Mouse (Mus musculus) brain, embryonic 14.5 days (tissue): ENCODE results near the gene Olfr76. TPM values are rescaled to one million over a fixed set of nuclear protein-coding genes. Genes with fewer than 3 reads are reported as not detected.
"Not testable (repeated sequence)": the region's sequence is repeated elsewhere in the genome, so short reads cannot be mapped to it uniquely, and the experiment has no call there.

Experiments used
- DNase-seq: peaks from one replicate; pipeline ENCODE4 v3.0.0-alpha.2; 2011; ENCODE audit warnings: low read depth
- CTCF ChIP-seq: fragments of 200-500 bp; IDR thresholded peaks from 2 replicates; pipeline ENCODE4 v1.5.1; 2012; ENCODE audit warnings: inconsistent platforms, mild to moderate bottlenecking, moderate library complexity, borderline replicate concordance; ENCODE audit not compliant: insufficient read depth, insufficient read length; ENCODE audit errors: extremely low read depth
- POLR2A ChIP-seq: fragments of 200-500 bp; IDR thresholded peaks from 2 replicates; pipeline ENCODE4 v1.6.1; 2012; ENCODE audit warnings: mild to moderate bottlenecking, inconsistent platforms, borderline replicate concordance; ENCODE audit not compliant: poor library complexity, insufficient read depth, insufficient read length, severe bottlenecking; ENCODE audit errors: extremely low read depth
- polyA plus RNA-seq: library from polyadenylated mRNA; depleted of rRNA; stranded (reverse); fragments of >200 nt; gene quantifications from 2 replicates; pipeline ENCODE4 v1.2.3, GENCODE M21; 2012; rRNA removed

The Olfr76 gene
- polyA plus RNA-seq = not detected in 2 replicates

DNA sequence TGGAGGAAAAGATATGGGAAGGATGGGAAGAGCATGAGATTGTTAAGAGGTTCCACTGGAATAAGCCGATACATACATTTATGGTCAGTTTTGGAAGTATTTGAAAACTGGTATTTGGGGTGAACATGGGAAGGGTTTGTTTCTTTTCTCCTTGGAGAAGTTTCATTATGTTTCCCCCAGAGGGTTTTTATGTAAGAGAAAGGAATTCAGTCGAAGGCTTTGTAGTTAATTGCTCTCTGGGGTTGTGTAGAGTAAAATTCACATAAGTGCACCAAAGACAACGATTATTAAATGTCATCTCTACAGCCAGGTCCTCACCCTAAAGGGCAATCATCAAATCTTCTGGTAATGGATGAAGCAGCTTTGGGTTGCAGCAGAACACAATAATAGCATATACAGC, at the start of gene Olfr76:
Olfr76 (minus strand) TSS at position 101 of the 400 bp plus-strand sequence.
- TF ChIP-seq POLR2A = no peak
- TF ChIP-seq CTCF = no peak

DNA sequence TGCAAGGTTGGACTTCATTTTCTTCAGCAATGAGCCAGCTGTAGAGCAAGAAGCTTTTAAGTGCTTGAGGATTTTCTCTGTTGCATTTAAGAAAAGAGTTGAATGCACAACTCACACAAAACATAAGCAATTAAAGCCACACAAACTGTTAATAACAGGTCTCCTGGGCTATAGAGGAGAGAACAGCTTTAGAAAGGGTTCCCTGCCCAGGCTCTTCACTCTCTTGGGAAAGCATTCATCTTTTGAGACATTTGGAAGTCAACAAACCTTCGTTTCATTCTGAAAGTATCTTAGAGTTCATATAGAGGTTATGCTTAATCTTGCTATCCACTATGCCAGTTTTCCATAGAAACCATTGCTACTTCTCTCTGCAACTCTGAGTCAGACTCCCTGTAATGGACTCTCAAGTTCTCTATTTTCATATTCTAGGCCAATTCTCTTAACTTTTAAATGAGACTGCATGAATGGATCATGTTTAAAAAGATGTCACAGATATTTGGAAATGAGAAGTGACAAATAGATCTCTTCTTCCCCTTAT, 47.1 kb upstream of the Olfr76 start, which contains the start of gene Olfr1555-ps1:
Olfr1555-ps1 (minus strand) TSS at position 51 of the 538 bp plus-strand sequence.
- not testable (repeated sequence) for DNase-seq

More for the DNA sequence above, at the start of gene Olfr76:
- DNase-seq = no peak

DNA sequence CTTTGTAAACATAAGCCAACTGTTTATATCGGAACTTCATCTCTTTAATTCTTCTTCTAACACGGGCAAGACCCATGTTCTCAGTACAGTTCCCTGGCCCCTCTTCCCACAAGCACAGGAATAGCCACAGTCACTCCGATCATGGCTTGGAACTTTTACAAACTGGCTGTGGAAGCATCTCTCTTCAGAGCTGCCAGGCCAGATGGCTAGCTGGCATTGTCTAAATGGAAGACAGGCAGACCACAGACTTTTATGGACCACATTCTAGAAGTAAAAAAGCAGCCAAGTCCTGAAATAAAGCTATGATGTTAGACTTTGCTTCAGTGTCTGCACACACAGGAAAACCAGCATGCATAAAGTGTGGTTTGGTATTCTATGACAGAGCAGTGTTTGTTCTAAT, 22.4 kb upstream of the Olfr76 start:
- TF ChIP-seq CTCF (no peak), POLR2A (no peak)

DNA sequence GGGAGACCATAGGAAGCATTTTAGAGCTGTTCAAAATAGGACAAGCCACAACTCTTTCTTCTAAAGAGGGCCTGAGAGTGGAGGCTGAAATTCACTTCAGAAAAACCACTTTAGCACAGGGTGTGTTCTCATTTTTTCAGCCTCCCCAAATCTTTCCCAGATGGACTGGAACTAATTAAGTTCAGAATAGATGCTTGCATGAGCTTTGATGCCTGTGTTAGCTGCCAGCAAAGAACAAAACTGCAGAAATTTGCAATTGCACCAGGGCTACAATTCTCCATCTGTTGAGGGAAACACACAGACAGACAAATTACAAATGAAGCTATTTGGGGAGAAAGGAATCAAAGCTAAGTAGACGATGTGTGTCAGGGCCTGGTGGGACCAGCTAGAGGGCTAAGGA, 20.4 kb upstream of the Olfr76 start:
- TF ChIP-seq CTCF (no peak), POLR2A (no peak)
- DNase-seq = peak; percentile 54

More for the DNA sequence above, 22.4 kb upstream of the Olfr76 start:
- DNase-seq = peak; percentile 4

DNA sequence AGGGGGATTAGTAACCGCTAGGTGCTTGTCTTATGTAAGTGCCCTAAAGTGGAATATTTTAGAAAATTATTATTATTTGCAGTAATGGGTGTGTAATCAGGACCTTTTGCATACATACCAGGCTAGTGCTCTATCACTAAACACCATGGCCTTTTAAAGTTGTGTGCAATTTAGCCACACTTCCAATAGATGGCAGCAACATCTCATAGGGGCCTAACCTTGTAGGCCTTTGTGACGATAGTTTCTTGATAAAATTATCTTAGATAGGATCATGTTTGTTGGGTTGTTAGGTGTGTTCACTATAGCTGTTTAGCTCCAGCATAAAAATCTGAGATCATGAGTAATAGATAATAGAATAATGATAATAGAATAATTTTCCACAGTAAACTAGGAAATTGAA, 11.3 kb upstream of the Olfr76 start:
- peak; percentile 18 for DNase-seq
- no peak for TF ChIP-seq POLR2A
- peak; percentile 30; the same call in 1 of the 2 replicates for TF ChIP-seq CTCF

DNA sequence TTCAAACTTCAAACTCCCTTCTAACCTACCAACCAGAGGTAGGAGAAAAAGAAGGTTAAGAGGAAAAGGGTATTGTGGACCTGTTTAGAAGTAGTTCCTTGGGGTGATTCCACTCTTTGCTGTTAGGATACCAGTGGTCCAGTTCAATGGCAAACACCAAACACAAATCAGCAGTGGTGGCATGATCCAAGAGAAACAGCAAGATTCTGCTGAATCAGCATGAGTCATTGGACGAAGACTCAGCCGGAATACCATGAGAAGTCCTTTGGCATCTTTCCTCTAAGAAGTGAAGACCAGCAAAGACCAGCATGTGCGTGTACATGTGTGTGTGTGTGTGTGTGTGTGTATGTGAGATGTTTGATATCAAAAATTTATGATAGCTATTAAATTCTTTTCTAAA, 6.5 kb downstream of the Olfr76 start:
- no peak for DNase-seq

DNA sequence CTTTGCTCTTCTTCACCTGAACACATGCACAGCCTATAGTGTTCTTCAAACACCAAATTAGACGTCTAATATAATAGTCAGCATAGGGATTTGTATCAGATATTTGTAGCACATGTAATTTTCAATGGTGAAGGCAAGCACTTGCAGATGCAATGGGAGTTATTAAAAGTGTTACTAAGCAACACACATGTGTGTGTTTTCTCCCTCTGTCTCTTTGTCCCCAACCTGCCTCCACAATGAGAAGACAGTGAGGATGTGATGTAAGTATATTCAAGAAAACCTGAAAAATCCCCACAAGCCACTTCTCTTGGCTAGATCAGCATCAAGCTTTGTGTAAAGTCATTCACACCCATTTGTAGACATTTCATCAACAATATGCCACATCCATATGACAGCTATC, 7.2 kb downstream of the Olfr76 start, which contains the start of gene Olfr1428:
Olfr1428 (minus strand) TSS at position 101 of the 400 bp plus-strand sequence.
- TF ChIP-seq CTCF = no peak
- no peak for TF ChIP-seq POLR2A
- no peak for DNase-seq

More for the DNA sequence above, 6.5 kb downstream of the Olfr76 start:
- TF ChIP-seq CTCF (no peak), POLR2A (no peak)

DNA sequence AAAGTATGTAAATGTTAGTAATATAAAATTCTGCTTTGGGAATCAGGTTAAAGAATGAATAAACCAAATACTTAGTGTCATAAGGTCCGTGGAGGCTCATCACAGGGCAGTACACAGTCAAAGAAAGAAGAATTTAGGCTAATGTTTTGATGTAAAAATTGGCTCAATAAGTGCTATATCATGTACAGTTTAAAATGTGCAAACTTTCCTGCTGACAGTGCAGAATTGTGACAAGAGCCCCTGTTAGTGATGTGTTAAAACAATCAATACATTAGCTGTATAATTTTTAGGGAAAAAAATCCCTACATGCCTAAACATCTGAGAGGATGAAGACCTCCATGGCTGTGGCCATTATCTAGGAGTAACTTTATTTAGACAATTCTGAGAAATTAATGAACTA, 9.2 kb downstream of the Olfr76 start:
- TF ChIP-seq POLR2A (no peak), CTCF (no peak)
- no peak for DNase-seq

DNA sequence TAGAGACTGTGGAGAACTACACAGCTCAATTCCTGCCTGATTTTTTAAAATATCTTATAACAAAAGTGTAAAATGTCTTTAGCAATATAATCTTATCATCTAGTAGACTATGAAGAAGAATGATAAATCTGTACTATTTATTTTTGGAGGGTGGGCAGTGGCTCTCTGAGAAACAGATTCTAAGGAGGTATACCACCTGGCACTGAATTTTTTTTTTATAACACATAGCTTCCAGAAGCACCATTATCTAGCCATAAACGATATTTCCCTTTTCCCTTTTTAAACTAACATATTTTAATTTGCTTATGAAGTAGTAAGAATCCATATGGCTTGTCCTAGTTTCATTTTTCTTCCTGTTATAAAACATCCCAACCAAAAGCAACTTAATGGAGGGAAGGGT, 18.5 kb downstream of the Olfr76 start:
- no peak for TF ChIP-seq POLR2A
- TF ChIP-seq CTCF = no peak
- no peak for DNase-seq

DNA sequence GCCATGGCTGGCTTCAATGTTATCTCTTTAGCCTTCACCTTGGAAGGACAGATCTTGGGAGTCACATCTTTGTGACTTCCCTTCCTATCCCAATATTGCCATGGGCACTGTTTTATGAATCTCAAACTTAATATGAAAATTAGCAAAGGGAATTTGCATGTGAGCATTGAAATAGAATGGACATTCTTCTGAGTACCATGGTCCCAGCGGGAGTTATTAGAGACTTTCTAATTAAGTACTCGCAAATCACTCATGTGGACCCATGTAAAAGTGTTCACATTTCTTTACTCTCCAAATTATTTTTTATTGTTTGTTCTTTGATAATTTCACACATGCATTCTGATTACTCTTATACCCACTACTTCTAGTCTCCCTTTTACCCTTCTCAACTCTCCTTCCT, 19.8 kb downstream of the Olfr76 start, which contains the start of gene Olfr1427:
Olfr1427 (minus strand) TSS at position 101 of the 400 bp plus-strand sequence.
- TF ChIP-seq CTCF = no peak
- TF ChIP-seq POLR2A = no peak
- no peak for DNase-seq

DNA sequence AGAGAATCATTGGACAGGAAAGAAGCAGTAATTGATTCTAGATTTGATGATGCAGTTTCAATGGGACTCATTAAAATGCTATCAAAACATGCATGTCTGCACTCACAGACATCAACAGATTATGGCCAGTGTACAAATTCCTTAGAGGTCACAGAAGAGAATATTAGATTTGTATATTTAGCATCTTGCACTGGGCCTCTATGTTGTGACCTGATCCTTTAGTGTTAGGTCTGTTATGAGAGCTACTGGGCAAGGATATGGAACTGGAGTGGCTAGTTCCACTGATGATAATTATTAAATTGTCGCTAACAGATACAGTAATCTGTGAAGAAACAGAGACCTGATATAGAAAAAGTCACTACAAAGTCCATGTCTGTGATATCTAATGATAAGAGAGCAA, 31.1 kb downstream of the Olfr76 start, which contains the start of gene Olfr1426:
Olfr1426 (minus strand) TSS at position 101 of the 400 bp plus-strand sequence.
- DNase-seq = no peak
- TF ChIP-seq POLR2A (no peak), CTCF (no peak)

DNA sequence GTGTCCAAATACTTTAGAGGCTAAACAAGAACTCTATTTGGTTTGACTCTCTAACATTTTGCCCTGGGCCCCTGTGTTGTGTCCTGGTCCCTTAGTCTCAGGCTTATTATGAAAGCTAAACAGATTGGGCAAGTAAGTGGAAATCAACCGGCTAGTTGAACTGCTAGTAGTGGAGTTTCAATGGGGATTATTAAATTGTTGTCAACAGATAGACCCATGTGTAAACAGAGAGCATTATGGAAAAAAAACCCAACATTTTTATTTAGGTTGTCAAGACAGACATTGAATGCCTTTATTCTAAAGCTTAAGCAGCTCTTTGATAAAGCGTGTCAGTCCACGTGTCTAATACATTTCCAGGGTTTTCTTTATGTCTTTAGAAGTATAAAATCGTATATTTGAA, 45.4 kb downstream of the Olfr76 start, which contains the start of gene Olfr1425:
Olfr1425 (minus strand) TSS at position 101 of the 400 bp plus-strand sequence.
- DNase-seq = not testable (repeated sequence)

DNA sequence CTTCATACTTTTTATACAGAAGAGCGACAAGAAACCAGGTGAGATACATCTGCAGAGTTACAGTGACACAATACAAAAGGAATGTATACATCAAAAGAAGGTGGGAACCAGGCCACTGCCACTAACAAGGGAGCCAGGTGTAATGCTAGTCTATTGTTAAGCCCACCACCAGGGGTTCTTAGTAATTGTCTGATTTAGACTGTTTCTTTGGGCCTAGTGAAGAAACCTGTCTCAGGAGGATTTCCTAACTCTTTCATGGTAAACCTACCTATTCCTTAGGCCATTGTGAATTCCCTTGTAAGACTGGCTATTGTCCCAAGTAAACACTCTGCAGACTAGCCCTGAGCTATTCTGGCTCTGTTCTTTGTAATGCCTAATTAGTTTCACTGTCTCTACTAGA, 53.5 kb downstream of the Olfr76 start:
- DNase-seq = not testable (repeated sequence)

Other genes with a start within 250 kb of the Olfr76 start
- gene Olfr1419, start 248.1 kb downstream of the Olfr76 start, polyA plus RNA-seq = 0.05 TPM in 2 replicates
- not detected in 2 replicates for gene Olfr1420, start 236.6 kb downstream of the Olfr76 start, polyA plus RNA-seq
- 38.0 and 38.6 TPM in 2 replicates for gene Patl1, start 210.8 kb downstream of the Olfr76 start, polyA plus RNA-seq
- 31.1 and 35.8 TPM in 2 replicates for gene Osbp, start 157.3 kb downstream of the Olfr76 start, polyA plus RNA-seq
- gene Olfr1423, start 81.9 kb downstream of the Olfr76 start, polyA plus RNA-seq = not detected in 2 replicates
- gene Olfr1424, start 60.5 kb downstream of the Olfr76 start, polyA plus RNA-seq = not detected in 2 replicates
- gene Olfr1425, start 45.5 kb downstream of the Olfr76 start, polyA plus RNA-seq = not detected in 2 replicates
- gene Olfr1426, start 31.2 kb downstream of the Olfr76 start, polyA plus RNA-seq = not detected in 2 replicates
- gene Olfr1427, start 19.9 kb downstream of the Olfr76 start, polyA plus RNA-seq = not detected in 2 replicates
- not detected in 2 replicates for gene Olfr1428, start 7.3 kb downstream of the Olfr76 start, polyA plus RNA-seq
- not detected in 2 replicates for gene Olfr1555-ps1, start 46.9 kb upstream of the Olfr76 start, polyA plus RNA-seq
- not detected in 2 replicates for gene Olfr1431, start 77.4 kb upstream of the Olfr76 start, polyA plus RNA-seq
- not detected in 2 replicates for gene Olfr1432, start 109.4 kb upstream of the Olfr76 start, polyA plus RNA-seq
- not detected in 2 replicates for gene Olfr262, start 118.5 kb upstream of the Olfr76 start, polyA plus RNA-seq
- not detected in 2 replicates for gene Olfr235, start 137.8 kb upstream of the Olfr76 start, polyA plus RNA-seq
- not detected in 2 replicates for gene Olfr1434, start 156.7 kb upstream of the Olfr76 start, polyA plus RNA-seq
- not detected in 2 replicates for gene Olfr1436, start 175.9 kb upstream of the Olfr76 start, polyA plus RNA-seq
- gene Olfr1437, start 201.9 kb upstream of the Olfr76 start, polyA plus RNA-seq = not detected in 2 replicates
- gene Olfr1438-ps1, start 212.7 kb upstream of the Olfr76 start, polyA plus RNA-seq = not detected in 2 replicates